Mouse (Mus musculus) liver, adult (tissue): ENCODE data around the gene Ccdc73.

Experiments used
- GATA4 ChIP-seq: IDR thresholded peaks from 2 replicates; pipeline ENCODE4 v1.6.1; 2014; ENCODE audit warnings: mild to moderate bottlenecking, low read length; ENCODE audit not compliant: insufficient replicate concordance

Ccdc73 gene

DNA sequence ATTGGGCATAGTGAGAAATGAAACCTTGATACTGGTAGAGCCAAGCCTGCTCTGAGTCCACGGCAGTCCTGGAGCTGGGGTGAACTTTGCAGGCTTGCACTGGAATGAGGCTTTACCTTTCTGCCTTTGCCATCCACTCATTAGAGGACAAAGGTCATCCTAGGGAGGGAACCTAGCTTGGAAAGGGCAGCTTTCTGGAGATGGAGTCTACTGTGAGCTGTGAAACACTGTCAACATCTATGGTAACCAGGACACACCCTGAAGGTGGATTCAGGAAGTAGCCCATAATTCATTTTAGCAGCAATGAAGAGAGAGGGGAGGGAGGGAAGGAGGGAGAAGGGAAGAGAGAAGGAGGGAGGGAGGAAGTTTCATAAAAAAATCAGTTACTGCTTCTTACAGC lies 187.9 kb downstream of the Ccdc73 start:
- no peak for TF ChIP-seq GATA4

DNA sequence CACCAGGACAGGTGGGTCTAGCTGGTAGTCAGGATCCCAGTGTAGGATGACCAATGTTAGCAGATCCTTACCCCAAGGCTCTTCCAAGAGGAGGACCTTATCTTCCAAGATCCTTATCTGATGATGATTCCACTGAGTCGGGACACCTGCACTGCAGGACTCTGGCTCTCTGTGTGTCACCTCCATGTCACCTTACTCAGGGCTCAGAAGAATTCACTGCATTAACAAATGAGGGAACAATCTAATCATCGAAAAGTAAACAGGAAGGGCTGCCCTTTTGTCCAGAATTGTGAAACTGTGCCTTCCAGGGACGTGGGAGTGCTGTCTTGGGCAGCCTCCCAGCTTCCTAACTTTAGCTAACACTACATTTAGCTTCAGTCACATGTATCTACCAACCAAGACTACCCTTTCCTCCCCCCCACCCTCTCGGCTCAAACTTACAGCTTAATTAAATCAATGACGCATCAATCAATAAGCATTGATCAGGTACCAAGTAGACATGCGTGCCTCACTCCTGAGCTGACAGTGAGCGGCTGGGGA lies 191.0 kb downstream of the Ccdc73 start:
- peak; percentile 36; the same call in 1 of the 2 replicates for TF ChIP-seq GATA4

- no peak for TF ChIP-seq GATA4
These were observed 195.3 kb downstream of the Ccdc73 start for GRCm38 (mm10) chr2:105062741-105063372.
